Mouse (Mus musculus) erythroblast, embryonic 14.5 days (primary cell): ENCODE data around the gene Tbl3.
"Not testable (repeated sequence)": the region's sequence is repeated elsewhere in the genome, so short reads cannot be mapped to it uniquely, and the experiment has no call there.

Source experiments
- GATA1 ChIP-seq: IDR thresholded peaks from 2 replicates; pipeline ENCODE4 v1.6.1; 2012; ENCODE audit warnings: low read length, inconsistent platforms, mixed read lengths
- TAL1 ChIP-seq: IDR thresholded peaks from 3 replicates; pipeline ENCODE4 v1.6.1; 2012; ENCODE audit warnings: low read length, inconsistent platforms, mixed read lengths

- not testable (repeated sequence) for TF ChIP-seq TAL1, GATA1
Measured at GRCm38 (mm10) chr17:24718938-24719337, 11.5 kb upstream of the Tbl3 start.
